Mouse (Mus musculus): Measurements from ENCODE around the gene Ulk3. TPM values are rescaled to one million over a fixed set of nuclear protein-coding genes. Genes with fewer than 3 reads are reported as not detected.

Ulk3 gene
- polyA plus RNA-seq, 1 experiment from 2014 or later = 20.4 TPM

DNA sequence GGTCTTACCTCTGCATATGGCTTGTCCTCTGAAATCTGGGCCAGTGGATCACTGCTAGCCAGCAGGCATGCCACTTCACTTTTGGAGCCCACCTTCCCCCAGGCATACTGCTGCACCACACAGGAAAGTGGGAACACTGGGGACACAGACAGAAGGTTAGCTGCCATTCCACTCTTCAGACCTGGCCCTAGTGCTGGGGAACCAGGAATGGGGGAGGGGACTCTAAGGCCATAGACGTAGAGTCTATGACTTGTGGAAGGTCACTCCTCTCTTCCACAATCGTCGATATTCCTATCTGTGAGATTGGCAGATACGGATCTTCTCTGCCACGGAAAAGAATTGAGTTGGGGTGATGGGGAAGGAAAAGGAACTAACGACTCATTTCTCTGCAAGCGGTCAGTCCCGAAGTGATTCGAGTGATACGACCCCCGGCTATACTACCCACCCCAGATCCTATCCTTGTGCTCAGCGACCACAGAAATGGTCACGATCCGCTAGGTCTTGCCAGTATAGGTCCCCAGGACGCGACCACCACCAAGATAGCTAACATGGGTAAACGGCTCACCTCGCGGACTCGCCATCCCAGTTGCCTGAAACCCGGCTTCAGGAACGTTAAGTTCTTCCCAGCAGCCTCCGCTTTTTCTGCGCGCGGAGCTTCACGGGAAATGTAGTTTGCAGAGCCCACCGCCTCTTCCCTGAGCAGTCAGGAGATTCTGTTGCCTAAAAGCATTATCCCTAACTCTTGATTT is 36.9 kb upstream of the Ulk3 start, which contains the start of gene Mpi:
Gene Mpi, minus strand, starts transcription at position 625 of the 749 bp plus-strand sequence.
- Histone ChIP-seq H3K4me3 (replicated peaks; ENCODE audit: low read depth, low read length) (peak within 1 kb of the TSS; percentile 49), H3K9ac (replicated peaks; ENCODE audit: low read length) (peak within 1 kb of the TSS; percentile 49), H3K4me2 (ENCODE audit: low read length) (peak within 1 kb of the TSS; percentile 60), H3K27ac (replicated peaks; ENCODE audit: low read depth, low read length) (no peak within 1 kb of the TSS), H3K9me3 (ENCODE audit: control insufficient read depth, low read length) (no peaks in the 10 kb centered on the region), H3K27me3 (ENCODE audit: control insufficient read depth, insufficient read depth, low read length) (no peaks in the 10 kb centered on the region), H3K4me1 (ENCODE audit: control insufficient read depth, insufficient read depth, low read length) (peaks cover 6% of the 10 kb centered on the region; the same call in 1 of the 2 replicates), H3K36me3 (ENCODE audit: control insufficient read depth, insufficient read depth, low read length) (peaks cover 35% of the 10 kb centered on the region)
- under 1% methylated on average over 28 of the region's 28 CpGs for WGBS
- ATAC-seq (ENCODE audit: low FRiP score, low TSS enrichment) (peak; percentile 46; the same call in 1 of the 2 replicates), DNase-seq (peak; percentile 91)

DNA sequence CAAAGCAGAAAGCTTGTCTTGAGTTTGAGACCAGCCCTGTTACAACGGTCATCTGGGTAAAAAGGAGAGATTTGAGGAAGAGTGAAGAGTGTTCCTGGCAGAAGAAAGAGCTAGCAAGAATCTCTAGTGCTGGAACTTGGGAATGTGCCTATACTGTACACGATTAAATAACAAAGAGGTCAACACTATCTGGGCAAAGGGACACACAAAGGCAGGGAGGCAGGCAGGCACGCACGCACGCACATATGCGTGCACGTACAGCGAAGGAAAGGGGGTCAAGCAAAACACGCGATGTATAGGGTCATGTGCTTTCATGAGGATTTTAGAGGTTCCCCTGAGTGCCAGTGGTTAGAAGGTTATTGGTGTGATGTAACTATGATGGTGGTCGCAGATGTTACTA is 36.1 kb upstream of the Ulk3 start:
- no peak overlapping the region for H3K27ac ChIP-seq (replicated peaks; ENCODE audit: low read depth, low read length)
- ATAC-seq (ENCODE audit: low FRiP score, low TSS enrichment) (no peak), DNase-seq (no peak)
- no peaks in the 10 kb centered on the region for H3K27me3 ChIP-seq (ENCODE audit: control insufficient read depth, insufficient read depth, low read length)
- WGBS = 65% methylated on average over 11 of the region's 11 CpGs
- H3K4me1 ChIP-seq (ENCODE audit: control insufficient read depth, insufficient read depth, low read length) = peaks cover 6% of the 10 kb centered on the region; the same call in 1 of the 2 replicates
- H3K4me2 ChIP-seq (ENCODE audit: low read length) = no peak overlapping the region
- H3K9ac ChIP-seq (replicated peaks; ENCODE audit: low read length) = no peak overlapping the region
- H3K4me3 ChIP-seq (replicated peaks; ENCODE audit: low read depth, low read length) = no peak overlapping the region
- no peaks in the 10 kb centered on the region for H3K9me3 ChIP-seq (ENCODE audit: control insufficient read depth, low read length)
- peaks cover 27% of the 10 kb centered on the region for H3K36me3 ChIP-seq (ENCODE audit: control insufficient read depth, insufficient read depth, low read length)

DNA sequence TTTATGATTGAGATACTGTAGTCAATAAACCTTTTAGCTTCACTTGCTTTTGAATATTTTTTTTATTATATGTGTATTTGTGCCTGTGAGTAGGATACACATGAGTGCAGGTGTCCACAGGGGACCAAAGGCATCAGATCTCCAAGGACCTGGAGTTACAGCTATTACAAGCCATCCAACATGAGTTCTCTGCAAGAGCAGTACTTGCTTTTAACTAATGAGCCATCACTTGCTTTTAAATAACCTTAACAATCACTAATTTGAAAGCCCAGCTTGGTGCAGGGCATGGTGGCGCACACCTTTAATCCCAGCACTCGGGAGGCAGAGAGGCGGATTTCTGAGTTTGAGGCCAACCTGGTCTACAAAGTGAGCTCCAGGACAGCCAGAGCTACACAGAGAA is 34.5 kb upstream of the Ulk3 start:
- DNase-seq (no peak), ATAC-seq (ENCODE audit: low FRiP score, low TSS enrichment) (no peak)
- no peak overlapping the region for H3K4me3 ChIP-seq (replicated peaks; ENCODE audit: low read depth, low read length)
- no peak overlapping the region for H3K27ac ChIP-seq (replicated peaks; ENCODE audit: low read depth, low read length)
- H3K4me2 ChIP-seq (ENCODE audit: low read length) = no peak overlapping the region
- peaks cover 11% of the 10 kb centered on the region; the same call in 1 of the 2 replicates for H3K36me3 ChIP-seq (ENCODE audit: control insufficient read depth, insufficient read depth, low read length)
- H3K4me1 ChIP-seq (ENCODE audit: control insufficient read depth, insufficient read depth, low read length) = peaks cover 6% of the 10 kb centered on the region; the same call in 1 of the 2 replicates
- H3K27me3 ChIP-seq (ENCODE audit: control insufficient read depth, insufficient read depth, low read length) = no peaks in the 10 kb centered on the region
- H3K9ac ChIP-seq (replicated peaks; ENCODE audit: low read length) = no peak overlapping the region
- WGBS = 35% methylated on average over 3 of the region's 3 CpGs
- H3K9me3 ChIP-seq (ENCODE audit: control insufficient read depth, low read length) = no peaks in the 10 kb centered on the region

DNA sequence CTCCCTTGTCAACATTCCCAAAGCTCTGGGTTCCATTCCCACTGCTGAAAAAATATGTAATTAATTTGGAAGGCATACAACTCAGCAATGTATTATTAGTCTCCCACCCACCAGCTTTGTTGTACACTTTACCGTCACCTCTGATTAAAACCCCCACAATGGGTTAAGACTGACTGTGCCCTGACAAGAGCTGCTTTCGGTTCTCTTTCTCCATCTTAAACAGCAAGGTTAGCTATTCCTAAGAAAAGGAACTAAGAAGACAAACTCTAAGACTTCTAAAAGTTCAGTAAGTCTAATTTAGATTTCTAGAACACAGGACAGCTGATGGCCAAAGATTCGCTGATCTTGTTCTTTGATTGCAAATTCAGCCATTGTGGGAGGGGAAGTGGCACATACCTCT is 32.0 kb upstream of the Ulk3 start:
- H3K27me3 ChIP-seq (ENCODE audit: control insufficient read depth, insufficient read depth, low read length) = no peaks in the 10 kb centered on the region
- no peak overlapping the region for H3K27ac ChIP-seq (replicated peaks; ENCODE audit: low read depth, low read length)
- WGBS = 80% methylated on average over 3 of the region's 3 CpGs
- H3K9me3 ChIP-seq (ENCODE audit: control insufficient read depth, low read length) = no peaks in the 10 kb centered on the region
- no peak overlapping the region for H3K4me2 ChIP-seq (ENCODE audit: low read length)
- no peak overlapping the region for H3K4me3 ChIP-seq (replicated peaks; ENCODE audit: low read depth, low read length)
- H3K9ac ChIP-seq (replicated peaks; ENCODE audit: low read length) = no peak overlapping the region
- no peaks in the 10 kb centered on the region for H3K36me3 ChIP-seq (ENCODE audit: control insufficient read depth, insufficient read depth, low read length)
- H3K4me1 ChIP-seq (ENCODE audit: control insufficient read depth, insufficient read depth, low read length) = peaks cover 13% of the 10 kb centered on the region
- DNase-seq (no peak), ATAC-seq (ENCODE audit: low FRiP score, low TSS enrichment) (no peak)

DNA sequence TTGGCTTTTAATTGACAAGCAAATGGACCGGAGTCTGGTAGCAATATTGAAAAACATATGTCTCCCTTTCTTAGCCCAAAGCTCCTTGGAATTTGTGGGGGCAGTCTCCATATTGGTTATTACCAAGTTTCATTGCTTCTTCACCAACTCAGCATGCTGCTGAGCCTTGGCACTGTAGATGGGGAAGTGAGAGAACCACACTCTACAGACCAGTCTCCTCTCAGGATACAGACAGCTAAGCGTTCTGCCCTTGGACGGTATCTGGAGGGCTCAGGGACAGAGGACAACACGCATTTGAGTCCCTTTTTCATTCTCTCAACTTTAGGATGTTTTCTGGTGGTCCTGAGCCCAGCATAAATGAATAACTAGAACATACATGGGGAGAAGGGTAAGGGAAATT is 30.6 kb upstream of the Ulk3 start:
- Histone ChIP-seq H3K4me2 (ENCODE audit: low read length) (no peak overlapping the region), H3K9me3 (ENCODE audit: control insufficient read depth, low read length) (no peaks in the 10 kb centered on the region), H3K4me1 (ENCODE audit: control insufficient read depth, insufficient read depth, low read length) (peaks cover 15% of the 10 kb centered on the region), H3K4me3 (replicated peaks; ENCODE audit: low read depth, low read length) (no peak overlapping the region), H3K27ac (replicated peaks; ENCODE audit: low read depth, low read length) (no peak overlapping the region), H3K9ac (replicated peaks; ENCODE audit: low read length) (no peak overlapping the region), H3K36me3 (ENCODE audit: control insufficient read depth, insufficient read depth, low read length) (no peaks in the 10 kb centered on the region), H3K27me3 (ENCODE audit: control insufficient read depth, insufficient read depth, low read length) (no peaks in the 10 kb centered on the region)
- ATAC-seq (ENCODE audit: low FRiP score, low TSS enrichment) = no peak
- no peak for DNase-seq
- 89% methylated on average over 4 of the region's 4 CpGs for WGBS

DNA sequence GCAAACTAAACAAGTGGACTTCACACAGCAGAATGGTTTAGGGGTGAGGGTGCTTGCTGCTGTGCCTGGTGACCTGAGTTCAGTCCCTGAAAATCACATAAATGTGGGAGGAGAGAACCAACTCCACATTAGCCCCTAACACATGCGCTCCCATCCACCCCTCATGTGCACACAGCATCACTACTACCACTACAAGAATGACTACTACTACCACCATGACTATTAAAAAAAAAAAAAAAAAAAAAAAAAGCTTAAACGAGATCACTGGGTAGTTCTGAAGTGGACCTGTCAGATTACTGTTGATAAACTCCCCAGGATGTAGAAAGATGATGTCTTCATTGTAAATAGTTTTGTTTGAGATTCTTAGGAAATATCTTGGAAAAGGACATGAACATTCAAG is 29.7 kb upstream of the Ulk3 start:
- no peak overlapping the region for H3K27ac ChIP-seq (replicated peaks; ENCODE audit: low read depth, low read length)
- H3K9me3 ChIP-seq (ENCODE audit: control insufficient read depth, low read length) = no peaks in the 10 kb centered on the region
- 74% methylated on average over 2 of the region's 2 CpGs for WGBS
- no peak for DNase-seq
- H3K4me1 ChIP-seq (ENCODE audit: control insufficient read depth, insufficient read depth, low read length) = peaks cover 15% of the 10 kb centered on the region
- no peak overlapping the region for H3K4me3 ChIP-seq (replicated peaks; ENCODE audit: low read depth, low read length)
- no peak overlapping the region for H3K4me2 ChIP-seq (ENCODE audit: low read length)
- no peaks in the 10 kb centered on the region for H3K36me3 ChIP-seq (ENCODE audit: control insufficient read depth, insufficient read depth, low read length)
- no peak overlapping the region for H3K9ac ChIP-seq (replicated peaks; ENCODE audit: low read length)
- no peak for ATAC-seq (ENCODE audit: low FRiP score, low TSS enrichment)
- no peaks in the 10 kb centered on the region for H3K27me3 ChIP-seq (ENCODE audit: control insufficient read depth, insufficient read depth, low read length)

DNA sequence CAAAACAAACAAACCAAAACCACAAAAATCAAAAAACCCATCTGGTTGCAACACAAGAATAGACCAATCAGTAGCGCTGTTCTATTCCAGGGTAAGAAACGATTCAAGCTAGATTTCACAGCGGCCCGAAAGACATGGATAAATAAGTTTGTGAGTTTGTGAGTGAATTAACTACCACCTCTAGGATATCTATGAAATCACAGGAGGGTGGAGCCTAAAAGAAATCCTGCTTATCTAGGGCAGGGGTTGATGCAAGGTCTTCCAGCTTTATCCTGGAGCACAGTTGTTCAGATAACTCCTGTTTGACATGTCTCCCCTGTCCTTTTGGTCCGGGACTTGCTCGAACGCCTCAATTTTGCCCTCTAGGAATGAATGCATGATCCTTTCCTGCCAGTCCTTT is 29.0 kb upstream of the Ulk3 start:
- peaks cover 15% of the 10 kb centered on the region for H3K4me1 ChIP-seq (ENCODE audit: control insufficient read depth, insufficient read depth, low read length)
- no peaks in the 10 kb centered on the region for H3K36me3 ChIP-seq (ENCODE audit: control insufficient read depth, insufficient read depth, low read length)
- no peaks in the 10 kb centered on the region for H3K9me3 ChIP-seq (ENCODE audit: control insufficient read depth, low read length)
- H3K27ac ChIP-seq (replicated peaks; ENCODE audit: low read depth, low read length) = peak overlapping the region; percentile 84
- peak overlapping the region; percentile 52 for H3K4me3 ChIP-seq (replicated peaks; ENCODE audit: low read depth, low read length)
- ATAC-seq (ENCODE audit: low FRiP score, low TSS enrichment) = peak; percentile 12; the same call in 1 of the 2 replicates
- DNase-seq = peak; percentile 45
- peak overlapping the region; percentile 75 for H3K4me2 ChIP-seq (ENCODE audit: low read length)
- WGBS = 27% methylated on average over 7 of the region's 7 CpGs
- H3K9ac ChIP-seq (replicated peaks; ENCODE audit: low read length) = peak overlapping the region; percentile 57
- no peaks in the 10 kb centered on the region for H3K27me3 ChIP-seq (ENCODE audit: control insufficient read depth, insufficient read depth, low read length)

DNA sequence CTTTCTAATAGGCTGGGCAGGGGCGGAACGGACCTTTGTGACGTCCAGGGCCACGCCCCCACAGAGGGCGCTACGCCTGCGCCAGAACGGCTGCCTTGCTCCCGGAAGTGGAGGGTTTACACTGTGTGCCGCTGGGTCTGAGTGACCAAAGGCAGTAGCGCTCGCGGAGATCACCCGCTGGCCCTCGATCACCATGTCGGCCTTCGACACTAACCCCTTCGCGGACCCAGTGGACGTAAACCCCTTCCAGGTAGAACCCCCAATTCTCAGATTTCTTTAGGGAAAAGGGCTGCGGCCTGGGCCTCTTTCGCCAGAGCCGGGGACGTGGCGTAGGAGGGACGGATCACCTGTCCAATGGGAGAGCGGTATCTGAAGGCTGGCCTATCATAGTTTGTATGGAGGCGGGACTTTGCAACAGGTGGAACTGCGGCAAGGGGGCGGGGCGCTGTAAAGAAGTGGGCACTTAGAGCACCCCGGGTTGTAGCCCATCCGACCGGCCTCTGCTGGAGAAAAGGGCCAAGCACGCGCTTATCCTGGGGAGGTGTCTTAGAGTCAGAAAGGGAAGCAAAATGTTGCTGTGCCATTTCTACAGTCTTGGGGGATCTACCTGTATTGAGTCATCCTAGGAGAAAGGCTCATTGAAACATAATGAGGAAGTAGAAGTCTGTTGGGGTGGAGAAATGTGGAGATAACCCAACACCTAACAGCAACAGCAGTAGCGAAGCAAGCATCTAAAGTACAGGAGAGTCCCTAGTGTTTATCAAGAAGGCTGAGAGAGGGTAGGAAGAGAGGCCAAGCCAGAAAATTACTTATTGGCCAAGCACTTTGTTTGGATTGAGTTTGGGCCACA is 28.2 kb upstream of the Ulk3 start, which contains the start of gene Scamp2:
Gene Scamp2, plus strand, starts transcription at position 83 of the 850 bp plus-strand sequence.
- Histone ChIP-seq H3K4me3 (replicated peaks; ENCODE audit: low read depth, low read length) (peak within 1 kb of the TSS; percentile 52), H3K4me2 (ENCODE audit: low read length) (peak within 1 kb of the TSS; percentile 75), H3K9ac (replicated peaks; ENCODE audit: low read length) (peak within 1 kb of the TSS; percentile 57), H3K27ac (replicated peaks; ENCODE audit: low read depth, low read length) (peak within 1 kb of the TSS; percentile 84), H3K9me3 (ENCODE audit: control insufficient read depth, low read length) (no peaks in the 10 kb centered on the region), H3K4me1 (ENCODE audit: control insufficient read depth, insufficient read depth, low read length) (peaks cover 15% of the 10 kb centered on the region), H3K27me3 (ENCODE audit: control insufficient read depth, insufficient read depth, low read length) (no peaks in the 10 kb centered on the region), H3K36me3 (ENCODE audit: control insufficient read depth, insufficient read depth, low read length) (no peaks in the 10 kb centered on the region)
- peak; percentile 97 for DNase-seq
- WGBS = 2% methylated on average over 37 of the region's 37 CpGs
- ATAC-seq (ENCODE audit: low FRiP score, low TSS enrichment) = peak; percentile 99
